10 mouse cellular contexts compared by ENCODE assay signal in genomic region chr13:48663211-48663987, GRCm38 (mm10). TPM values are rescaled to one million over a fixed set of nuclear protein-coding genes. Genes with fewer than 3 reads are reported as not detected.
DNase-seq lines count a peak whose midpoint lies in the region; ATAC-seq and TF ChIP-seq lines count a peak whose summit lies in the region.
"Had no signal": no experiment of that assay in that cellular context is flagged by ENCODE, and none has a peak within 500 bp of the region (broad histone marks: within the 10 kb centered on the region; RNA-seq: fewer than 3 reads in every experiment).

No protein-coding gene starts in this region.

- TF ChIP-seq CTCF in kidney, postnatal 0 days (IDR thresholded peaks at IDR 0.05; ENCODE audit: low read depth): no peak
- TF ChIP-seq CTCF in hindbrain, postnatal 0 days (IDR thresholded peaks at IDR 0.05; ENCODE audit: low read depth): no peak

- 0 out of 2 replicates have a peak overlapping the region, but pooled peaks have one; percentile 18 for H3K9ac ChIP-seq in kidney, postnatal 0 days (ENCODE audit: low read depth, low read length)
- H3K9ac ChIP-seq in embryonic facial prominence, embryonic 11.5 days (replicated peaks; ENCODE audit: low read length): peak overlapping the region; percentile 83
- H3K9ac ChIP-seq in hindbrain, postnatal 0 days (replicated peaks; ENCODE audit: low read length): no peak overlapping the region
- H3K9ac ChIP-seq: liver, embryonic 14.5 days had no signal

- H3K4me2 ChIP-seq in kidney, postnatal 0 days (ENCODE audit: low read length): peak overlapping the region; percentile 71
- H3K4me2 ChIP-seq in embryonic facial prominence, embryonic 11.5 days (ENCODE audit: low read depth, low read length): peak overlapping the region; percentile 86
- H3K4me2 ChIP-seq in hindbrain, postnatal 0 days (ENCODE audit: low read depth, low read length): peak overlapping the region; percentile 54

- H3K4me1 ChIP-seq in kidney, postnatal 0 days (replicated peaks; ENCODE audit: insufficient read depth, low read length): peaks cover 12% of the 10 kb centered on the region
- peaks cover 9% of the 10 kb centered on the region for H3K4me1 ChIP-seq in embryonic facial prominence, embryonic 11.5 days (ENCODE audit: control insufficient read depth, insufficient read depth, low read length)
- 0 out of 2 replicates have a peak, but pooled peaks cover 6% of the 10 kb centered on the region for H3K4me1 ChIP-seq in hindbrain, postnatal 0 days (ENCODE audit: insufficient read depth, low read length)

- H3K9me3 ChIP-seq in kidney, postnatal 0 days (replicated peaks; ENCODE audit: low read length): no peaks in the 10 kb centered on the region
- no peaks in the 10 kb centered on the region for H3K9me3 ChIP-seq in embryonic facial prominence, embryonic 11.5 days (replicated peaks; ENCODE audit: control insufficient read depth, low read length)
- H3K9me3 ChIP-seq in hindbrain, postnatal 0 days (ENCODE audit: low read length): no peaks in the 10 kb centered on the region

- 6% methylated on average over 54 of the region's 54 CpGs for WGBS in kidney, postnatal 0 days
- 1% methylated on average over 54 of the region's 54 CpGs for WGBS in embryonic facial prominence, embryonic 11.5 days
- WGBS in hindbrain, postnatal 0 days: 6% methylated on average over 52 of the region's 54 CpGs

- ATAC-seq in kidney, postnatal 0 days (replicated peaks; ENCODE audit: low FRiP score, low read depth): no peak
- ATAC-seq in embryonic facial prominence, embryonic 11.5 days (replicated peaks; ENCODE audit: insufficient number of reproducible peaks, low FRiP score, low TSS enrichment, low read depth): no peak
- ATAC-seq in hindbrain, postnatal 0 days: no peak
- no peak for ATAC-seq in erythroid progenitor cell, adult 5-6 weeks (replicated peaks; ENCODE audit: low FRiP score, poor library complexity, severe bottlenecking)

- H3K27ac ChIP-seq in kidney, postnatal 0 days: no peak overlapping the region
- H3K27ac ChIP-seq in embryonic facial prominence, embryonic 11.5 days (replicated peaks; ENCODE audit: low read depth, low read length): peak overlapping the region; percentile 56
- H3K27ac ChIP-seq in hindbrain, postnatal 0 days: no peak overlapping the region
- H3K27ac ChIP-seq: liver, embryonic 14.5 days had no signal

- peaks cover 93% of the 10 kb centered on the region for H3K27me3 ChIP-seq in kidney, postnatal 0 days (ENCODE audit: insufficient read depth, low read length)
- H3K27me3 ChIP-seq in embryonic facial prominence, embryonic 11.5 days (ENCODE audit: control insufficient read depth, insufficient read depth, low read length): peaks cover 67% of the 10 kb centered on the region
- peaks cover 79% of the 10 kb centered on the region for H3K27me3 ChIP-seq in hindbrain, postnatal 0 days (ENCODE audit: insufficient read depth, low read length)

- peak overlapping the region; percentile 38 for H3K4me3 ChIP-seq in kidney, postnatal 0 days (replicated peaks; ENCODE audit: low read depth, low read length)
- H3K4me3 ChIP-seq in embryonic facial prominence, embryonic 11.5 days (ENCODE audit: low read depth, low read length): peak overlapping the region; percentile 60
- peak overlapping the region; percentile 35 for H3K4me3 ChIP-seq in hindbrain, postnatal 0 days (ENCODE audit: low read length)

- DNase-seq in kidney, postnatal 0 days (ENCODE audit: low spot score): no peak
- no peak for DNase-seq in kidney, postnatal 25 days
- DNase-seq in embryonic facial prominence, embryonic 11.5 days (ENCODE audit: low spot score): no peak
- DNase-seq in hindbrain, postnatal 0 days (ENCODE audit: low spot score): no peak
- peak; percentile 73 for DNase-seq in neural tube, embryonic 10.5 days (ENCODE audit: extremely low spot score, low spot score)
- no peak for DNase-seq in layer of hippocampus, postnatal 36 days
- DNase-seq in gastrocnemius, adult 18-20 months (ENCODE audit: low spot score): no peak

- no peaks in the 10 kb centered on the region for H3K36me3 ChIP-seq in kidney, postnatal 0 days (ENCODE audit: insufficient read depth, low read length)
- no peaks in the 10 kb centered on the region for H3K36me3 ChIP-seq in embryonic facial prominence, embryonic 11.5 days (replicated peaks; ENCODE audit: control insufficient read depth, insufficient read depth, low read depth, low read length)
- no peaks in the 10 kb centered on the region for H3K36me3 ChIP-seq in hindbrain, postnatal 0 days (ENCODE audit: insufficient read depth, low read length)

RNA-seq across cellular contexts. Expression of gene Barx1, which starts 0.6 kb away (rescaled TPM):
- not detected in 2 replicates for polyA plus RNA-seq in kidney, postnatal 0 days (2015; fragmentation: Nextera tagmentation; extraction: Ambion mirVana)
- 74.9 and 139 TPM in 2 replicates for polyA plus RNA-seq in embryonic facial prominence, embryonic 11.5 days (2014; fragmentation: Nextera tagmentation; extraction: Ambion mirVana)
- total RNA-seq in hindbrain, postnatal 0 days (2014; rRNA removed): not detected in 2 replicates
- not detected in 2 replicates for polyA plus RNA-seq in hindbrain, postnatal 0 days (2015; fragmentation: Nextera tagmentation; extraction: Ambion mirVana)
- not detected for total RNA-seq in layer of hippocampus, postnatal 36 days (2021)
- not detected for total RNA-seq in gastrocnemius, adult 18-20 months (2021)
- not detected in 2 replicates for total RNA-seq in erythroid progenitor cell, adult 5-6 weeks (2015; ENCODE audit: low replicate concordance)
- not detected in 2 replicates for total RNA-seq in erythroid progenitor cell, adult 5-6 weeks (2017; ENCODE audit: low replicate concordance)
- polyA plus RNA-seq: cortical plate, adult 2 months had no signal

RNA-seq across cellular contexts. Expression of gene Ptpdc1, which starts 37.9 kb away (rescaled TPM):
- 9.9 and 10.7 TPM in 2 replicates for polyA plus RNA-seq in kidney, postnatal 0 days (2015; fragmentation: Nextera tagmentation; extraction: Ambion mirVana)
- 16.3 and 16.9 TPM in 2 replicates for polyA plus RNA-seq in embryonic facial prominence, embryonic 11.5 days (2014; fragmentation: Nextera tagmentation; extraction: Ambion mirVana)
- 16.3 and 30.8 TPM in 2 replicates for total RNA-seq in hindbrain, postnatal 0 days (2014; rRNA removed)
- polyA plus RNA-seq in hindbrain, postnatal 0 days (2015; fragmentation: Nextera tagmentation; extraction: Ambion mirVana): 13.0 and 13.5 TPM in 2 replicates
- total RNA-seq in layer of hippocampus, postnatal 36 days (2021): 10 to 100 TPM; 42.5 to 47.1 TPM
- total RNA-seq in gastrocnemius, adult 18-20 months (2021): 1 to 10 TPM; 3.7 to 3.8 TPM
- 4.0 and 7.5 TPM in 2 replicates for total RNA-seq in erythroid progenitor cell, adult 5-6 weeks (2015; ENCODE audit: low replicate concordance)
- total RNA-seq in erythroid progenitor cell, adult 5-6 weeks (2017; ENCODE audit: low replicate concordance): 2.3 and 3.3 TPM in 2 replicates
